Mouse (Mus musculus) stomach, embryonic 14.5 days (tissue): ENCODE data around the gene Rrad. TPM values are rescaled to one million over a fixed set of nuclear protein-coding genes. Genes with fewer than 3 reads are reported as not detected.
A peak's percentile ranks its signal among the peaks of the same experiment; 100 is the strongest.

ENCODE experiments used
- ATAC-seq: fragments of 200-750 bp; cut with Nextera tagmentation; 2 replicates; pipeline ENCODE4 v1.8.0; 2017; ENCODE audit warnings: low read depth, moderate TSS enrichment; ENCODE audit not compliant: insufficient number of reproducible peaks, insufficient read depth, low FRiP score
- H3K27ac ChIP-seq: fragments of 300-500 bp; sonication (generic); 2 replicates; pipeline ENCODE4 v1.5.1; 2014; ENCODE audit warnings: mild to moderate bottlenecking, low read length, moderate library complexity, mixed read lengths
- H3K27me3 ChIP-seq: fragments of 300-500 bp; sonication (generic); 2 replicates; pipeline ENCODE4 v1.6.1; 2014; ENCODE audit warnings: low read length, control low read depth, mixed read lengths; ENCODE audit not compliant: control insufficient read depth, insufficient read depth
- H3K36me3 ChIP-seq: fragments of 300-500 bp; sonication (generic); 2 replicates; pipeline ENCODE4 v1.6.1; 2014; ENCODE audit warnings: mild to moderate bottlenecking, control low read depth, low read length, moderate library complexity, mixed read lengths; ENCODE audit not compliant: control insufficient read depth, insufficient read depth
- H3K4me1 ChIP-seq: fragments of 300-500 bp; sonication (generic); 2 replicates; pipeline ENCODE4 v1.6.1; 2014; ENCODE audit warnings: low read length, control low read depth, mixed read lengths; ENCODE audit not compliant: control insufficient read depth, insufficient read depth
- H3K4me2 ChIP-seq: fragments of 300-500 bp; sonication (generic); replicated peaks from 2 replicates; pipeline ENCODE4 v1.6.1; 2014; ENCODE audit warnings: low read depth, low read length, control low read depth
- H3K4me3 ChIP-seq: fragments of 300-500 bp; sonication (generic); 2 replicates; pipeline ENCODE4 v1.5.1; 2014; ENCODE audit warnings: low read depth, low read length, control low read depth
- H3K9ac ChIP-seq: fragments of 300-500 bp; sonication (generic); replicated peaks from 2 replicates; pipeline ENCODE4 v1.6.1; 2014; ENCODE audit warnings: low read depth, mild to moderate bottlenecking, control low read depth, low read length, moderate library complexity, mixed read lengths
- H3K9me3 ChIP-seq: fragments of 300-500 bp; sonication (generic); 2 replicates; pipeline ENCODE4 v1.6.1; 2016; ENCODE audit warnings: low read depth, low read length, control low read depth; ENCODE audit not compliant: control insufficient read depth
- WGBS: fragments of 180-500 bp; shearing (Covaris S2); extraction: QIAGEN DNeasy Blood & Tissue Kit; methylation state at CpG from one replicate; pipeline ENCODE4 v1.1.7; 2014; 5-methylcytosine and 5-hydroxymethylcytosine counted together
- polyA plus RNA-seq: library from polyadenylated mRNA; unstranded; fragments of >200 nt; fragmentation: Nextera tagmentation; extraction: Ambion mirVana; gene quantifications from 2 replicates; pipeline ENCODE4 v1.2.1, GENCODE M21; 2014

The Rrad gene
- polyA plus RNA-seq, 1 experiment from 2014 or later, result 8.2 TPM

DNA sequence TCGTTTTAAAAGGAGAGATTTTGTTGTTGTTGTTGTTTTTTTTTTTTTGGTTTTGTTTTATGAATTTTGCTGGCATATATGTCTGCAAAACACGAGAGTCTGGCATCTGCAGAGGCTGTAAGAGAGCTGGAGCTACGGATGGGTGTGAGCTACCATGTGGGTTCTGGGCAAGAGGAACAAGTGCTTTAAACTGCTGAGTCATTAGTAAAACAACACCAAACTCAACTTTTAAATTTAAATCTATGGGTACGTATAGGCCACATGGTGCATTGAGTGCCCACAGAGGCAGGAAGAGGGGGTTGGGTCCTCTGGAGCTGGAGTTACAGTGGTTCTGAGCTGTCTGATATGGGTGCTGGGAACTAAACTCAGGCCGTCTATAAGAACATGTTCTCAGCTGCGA lies 6.9 kb upstream of the Rrad start:
- Histone ChIP-seq H3K4me2 (no peak overlapping the region), H3K27me3 (no peaks in the 10 kb centered on the region), H3K4me3 (no peak overlapping the region), H3K9ac (no peak overlapping the region), H3K4me1 (peaks cover 13% of the 10 kb centered on the region), H3K36me3 (peaks cover 22% of the 10 kb centered on the region), H3K27ac (no peak overlapping the region), H3K9me3 (no peaks in the 10 kb centered on the region)
- WGBS, result 92% methylated on average over 6 of the region's 6 CpGs
- ATAC-seq, result no peak

DNA sequence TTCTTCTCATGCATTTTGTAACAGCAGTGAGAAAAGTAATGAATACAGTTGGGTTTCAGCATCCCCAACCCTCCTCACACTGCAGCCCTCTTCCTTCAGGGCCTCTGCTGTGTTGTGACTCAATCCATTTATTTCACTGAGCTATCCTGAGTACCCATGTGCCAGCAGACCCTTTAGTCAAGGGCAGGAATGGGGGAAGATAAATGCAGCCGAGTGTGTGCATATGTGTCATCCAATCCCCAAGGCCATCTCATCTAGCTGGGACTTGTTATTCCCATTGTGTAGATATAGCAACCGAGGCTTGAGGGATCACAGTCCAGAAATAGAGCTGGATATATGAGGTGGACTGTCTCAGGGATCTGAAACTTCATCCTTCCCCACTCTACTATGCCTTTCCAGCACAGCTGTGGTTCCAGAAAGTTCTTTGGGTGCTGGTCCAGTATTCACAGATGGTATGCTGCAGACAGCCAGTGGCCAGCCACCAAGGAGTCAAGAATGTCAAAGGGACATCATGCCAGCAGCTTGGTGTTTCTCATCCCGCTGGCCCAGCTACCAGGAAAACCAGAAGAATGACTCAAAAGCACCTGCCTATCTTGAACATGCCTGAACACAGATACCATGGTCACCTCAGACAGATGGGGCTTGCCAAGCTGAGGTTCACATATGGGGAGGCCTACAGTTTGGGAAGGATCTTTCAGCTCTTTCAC lies 4.0 kb upstream of the Rrad start:
- Histone ChIP-seq H3K27me3 (no peaks in the 10 kb centered on the region), H3K9me3 (no peaks in the 10 kb centered on the region), H3K9ac (no peak overlapping the region), H3K4me3 (no peak overlapping the region), H3K4me2 (no peak overlapping the region), H3K36me3 (peaks cover 22% of the 10 kb centered on the region), H3K4me1 (peaks cover 8% of the 10 kb centered on the region; the same call in 1 of the 2 replicates), H3K27ac (no peak overlapping the region)
- ATAC-seq, result no peak
- 89% methylated on average over 3 of the region's 3 CpGs for WGBS

DNA sequence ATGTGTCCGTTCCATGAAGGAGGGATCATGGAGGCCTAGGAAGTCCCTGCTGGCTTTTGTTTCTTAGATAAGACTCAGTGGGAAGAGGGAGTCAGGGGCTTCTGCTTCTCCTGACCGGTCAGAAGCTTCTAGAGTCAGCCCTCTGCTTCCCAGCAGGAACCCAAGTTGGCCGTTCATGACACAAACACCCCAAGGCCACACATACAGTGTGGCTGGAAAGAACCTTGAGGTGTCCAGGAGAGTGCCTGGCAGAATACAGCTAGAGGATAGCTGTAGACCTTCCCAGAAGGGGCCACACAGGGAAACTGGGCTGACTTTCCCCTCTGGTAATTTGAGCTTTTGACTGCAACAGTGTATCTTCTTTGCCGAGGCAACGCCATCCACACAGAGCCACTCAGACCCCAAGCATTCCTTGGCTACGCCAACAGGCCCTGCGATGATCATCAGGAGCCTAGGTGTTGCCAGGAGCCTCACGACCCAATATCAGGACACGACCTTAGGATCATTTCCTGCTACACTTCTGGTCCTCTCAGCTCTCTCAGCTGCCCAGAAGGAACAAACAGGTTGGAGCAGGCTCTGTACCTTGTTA lies 2.1 kb upstream of the Rrad start:
- Histone ChIP-seq H3K9me3 (no peaks in the 10 kb centered on the region), H3K36me3 (peaks cover 8% of the 10 kb centered on the region), H3K4me1 (peaks cover 7% of the 10 kb centered on the region; the same call in 1 of the 2 replicates), H3K27me3 (no peaks in the 10 kb centered on the region), H3K9ac (no peak overlapping the region), H3K4me3 (no peak overlapping the region), H3K27ac (no peak overlapping the region), H3K4me2 (no peak overlapping the region)
- 49% methylated on average over 9 of the region's 9 CpGs for WGBS
- no peak for ATAC-seq

GRCm38 (mm10) chr8:104632486-104632885 lies 1.4 kb upstream of the Rrad start:
- Histone ChIP-seq H3K9ac (no peak overlapping the region), H3K36me3 (peaks cover 8% of the 10 kb centered on the region; the same call in 1 of the 2 replicates), H3K27me3 (no peaks in the 10 kb centered on the region), H3K4me3 (no peak overlapping the region), H3K27ac (no peak overlapping the region), H3K4me1 (peaks cover 7% of the 10 kb centered on the region; the same call in 1 of the 2 replicates), H3K9me3 (no peaks in the 10 kb centered on the region), H3K4me2 (no peak overlapping the region)
- no peak for ATAC-seq
- WGBS, result 66% methylated on average over 6 of the region's 6 CpGs

GRCm38 (mm10) chr8:104631975-104632374 lies 848 bp upstream of the Rrad start:
- Histone ChIP-seq H3K27me3 (no peaks in the 10 kb centered on the region), H3K9me3 (no peaks in the 10 kb centered on the region), H3K4me2 (peak overlapping the region; percentile 50), H3K36me3 (peaks cover 8% of the 10 kb centered on the region; the same call in 1 of the 2 replicates), H3K4me3 (no peak overlapping the region), H3K27ac (no peak overlapping the region), H3K9ac (no peak overlapping the region), H3K4me1 (peaks cover 7% of the 10 kb centered on the region; the same call in 1 of the 2 replicates)
- 27% methylated on average over 5 of the region's 5 CpGs for WGBS
- no peak for ATAC-seq

- Histone ChIP-seq H3K4me3 (peak overlapping the region; percentile 30), H3K36me3 (peaks cover 6% of the 10 kb centered on the region; the same call in 1 of the 2 replicates), H3K4me1 (peaks cover 7% of the 10 kb centered on the region; the same call in 1 of the 2 replicates), H3K27me3 (no peaks in the 10 kb centered on the region), H3K9ac (peak overlapping the region; percentile 2; the same call in 1 of the 2 replicates), H3K4me2 (peak overlapping the region; percentile 50), H3K27ac (no peak overlapping the region), H3K9me3 (no peaks in the 10 kb centered on the region)
- ATAC-seq, result peak; percentile 38; the same call in 1 of the 2 replicates
- WGBS, result 1% methylated on average over 36 of the region's 36 CpGs
Measured at GRCm38 (mm10) chr8:104630574-104630973, 553 bp downstream of the Rrad start.

- H3K27me3 ChIP-seq, result no peaks in the 10 kb centered on the region
- H3K4me1 ChIP-seq, result peaks cover 7% of the 10 kb centered on the region; the same call in 1 of the 2 replicates
- WGBS, result 37% methylated on average over 8 of the region's 8 CpGs
- peak overlapping the region; percentile 30; the same call in 1 of the 2 replicates for H3K4me3 ChIP-seq
- peak overlapping the region; percentile 50 for H3K4me2 ChIP-seq
- ATAC-seq, result no peak
- no peaks in the 10 kb centered on the region for H3K9me3 ChIP-seq
- no peak overlapping the region for H3K27ac ChIP-seq
- H3K9ac ChIP-seq, result no peak overlapping the region
- 0 out of 2 replicates have a peak, but pooled peaks cover 3% of the 10 kb centered on the region for H3K36me3 ChIP-seq
Measured at GRCm38 (mm10) chr8:104630111-104630479, 1.0 kb downstream of the Rrad start.

- H3K36me3 ChIP-seq, result no peaks in the 10 kb centered on the region
- no peak overlapping the region for H3K4me2 ChIP-seq
- H3K9ac ChIP-seq, result no peak overlapping the region
- no peak for ATAC-seq
- no peak overlapping the region for H3K4me3 ChIP-seq
- H3K4me1 ChIP-seq, result peaks cover 7% of the 10 kb centered on the region; the same call in 1 of the 2 replicates
- no peaks in the 10 kb centered on the region for H3K27me3 ChIP-seq
- H3K27ac ChIP-seq, result no peak overlapping the region
- no peaks in the 10 kb centered on the region for H3K9me3 ChIP-seq
- 73% methylated on average over 22 of the region's 22 CpGs for WGBS
Measured at GRCm38 (mm10) chr8:104629306-104630110, 1.6 kb downstream of the Rrad start.
